Mouse (Mus musculus) hindbrain, embryonic 14.5 days (tissue): ENCODE measurements at regions not wholly inside any gene's neighbourhood (a gene's known extent, or its start where the extent isn't known, plus 50 kb on each side); places are given as distances from the start of the nearest gene placed in this dataset.

Source experiments
- ATAC-seq: fragments of 200-750 bp; cut with Nextera tagmentation; 2 replicates; pipeline ENCODE4 v1.8.0; 2017; ENCODE audit warnings: moderate number of reproducible peaks, mild to moderate bottlenecking, moderate TSS enrichment, moderate library complexity; ENCODE audit not compliant: low FRiP score
- DNase-seq: peaks from one replicate; pipeline ENCODE4 v3.0.0-alpha.2; 2015; ENCODE audit warnings: low spot score
- H3K27ac ChIP-seq: fragments of 300-500 bp; sonication (generic); 2 replicates; pipeline ENCODE4 v1.5.1; 2014; ENCODE audit warnings: mild to moderate bottlenecking, moderate library complexity
- H3K27me3 ChIP-seq: fragments of 300-500 bp; sonication (generic); 2 replicates; pipeline ENCODE4 v1.6.1; 2014; ENCODE audit warnings: mild to moderate bottlenecking, low read length, mixed read lengths; ENCODE audit not compliant: control insufficient read depth, insufficient read depth
- H3K36me3 ChIP-seq: fragments of 300-500 bp; sonication (generic); replicated peaks from 2 replicates; pipeline ENCODE4 v1.6.1; 2014; ENCODE audit not compliant: control insufficient read depth, insufficient read depth
- H3K4me1 ChIP-seq: fragments of 300-500 bp; sonication (generic); replicated peaks from 2 replicates; pipeline ENCODE4 v1.6.1; 2014; ENCODE audit warnings: antibody characterized with exemption, low read length, mixed read lengths; ENCODE audit not compliant: control insufficient read depth, insufficient read depth
- H3K4me2 ChIP-seq: fragments of 300-500 bp; sonication (generic); replicated peaks from 2 replicates; pipeline ENCODE4 v1.6.1; 2014; ENCODE audit warnings: mild to moderate bottlenecking, moderate library complexity
- H3K4me3 ChIP-seq: fragments of 300-500 bp; sonication (generic); replicated peaks from 2 replicates; pipeline ENCODE4 v1.5.1; 2014; ENCODE audit warnings: mild to moderate bottlenecking, low read length
- H3K9ac ChIP-seq: fragments of 300-500 bp; sonication (generic); 2 replicates; pipeline ENCODE4 v1.6.1; 2014
- H3K9me3 ChIP-seq: fragments of 300-500 bp; sonication (generic); 2 replicates; pipeline ENCODE4 v1.6.1; 2016; ENCODE audit warnings: low read length; ENCODE audit not compliant: control insufficient read depth
- WGBS: fragments of 180-500 bp; shearing (Covaris S2); extraction: QIAGEN DNeasy Blood & Tissue Kit; methylation state at CpG from one replicate; pipeline ENCODE4 v1.1.7; 2014; 5-methylcytosine and 5-hydroxymethylcytosine counted together

- Histone ChIP-seq H3K9ac (no peak overlapping the region), H3K4me1 (no peaks in the 10 kb centered on the region), H3K27me3 (no peaks in the 10 kb centered on the region), H3K9me3 (no peaks in the 10 kb centered on the region), H3K36me3 (no peaks in the 10 kb centered on the region), H3K27ac (no peak overlapping the region), H3K4me2 (no peak overlapping the region), H3K4me3 (no peak overlapping the region)
- no peak for ATAC-seq
- WGBS, result 47% methylated on average over 5 of the region's 5 CpGs
- no peak for DNase-seq
Observed at GRCm38 (mm10) chr3:54588198-54588597, 104.4 kb upstream of the Supt20 start.

- Histone ChIP-seq H3K4me3 (no peak overlapping the region), H3K36me3 (no peaks in the 10 kb centered on the region), H3K9me3 (no peaks in the 10 kb centered on the region), H3K4me1 (no peaks in the 10 kb centered on the region), H3K9ac (no peak overlapping the region), H3K27ac (no peak overlapping the region), H3K4me2 (no peak overlapping the region), H3K27me3 (no peaks in the 10 kb centered on the region)
- ATAC-seq (no peak), DNase-seq (no peak)
- 84% methylated on average over 9 of the region's 9 CpGs for WGBS
Observed at GRCm38 (mm10) chr3:54589976-54590375, 102.6 kb upstream of the Supt20 start.

GRCm38 (mm10) chr3:54591160-54591559 is 101.4 kb upstream of the Supt20 start:
- Histone ChIP-seq H3K4me1 (no peaks in the 10 kb centered on the region), H3K4me3 (no peak overlapping the region), H3K27me3 (no peaks in the 10 kb centered on the region), H3K9me3 (no peaks in the 10 kb centered on the region), H3K27ac (no peak overlapping the region), H3K36me3 (no peaks in the 10 kb centered on the region), H3K4me2 (no peak overlapping the region), H3K9ac (no peak overlapping the region)
- WGBS, result 64% methylated on average over 3 of the region's 3 CpGs
- ATAC-seq (no peak), DNase-seq (no peak)

GRCm38 (mm10) chr3:54592064-54592463 is 100.5 kb upstream of the Supt20 start:
- no peak overlapping the region for H3K4me3 ChIP-seq
- H3K9me3 ChIP-seq, result no peaks in the 10 kb centered on the region
- no peak for DNase-seq
- no peak for ATAC-seq
- no peak overlapping the region for H3K4me2 ChIP-seq
- WGBS, result 87% methylated on average over 2 of the region's 2 CpGs
- no peaks in the 10 kb centered on the region for H3K27me3 ChIP-seq
- no peaks in the 10 kb centered on the region for H3K4me1 ChIP-seq
- no peak overlapping the region for H3K27ac ChIP-seq
- H3K36me3 ChIP-seq, result no peaks in the 10 kb centered on the region
- no peak overlapping the region for H3K9ac ChIP-seq

- DNase-seq (no peak), ATAC-seq (no peak)
- no peak overlapping the region for H3K27ac ChIP-seq
- H3K4me2 ChIP-seq, result no peak overlapping the region
- H3K9ac ChIP-seq, result no peak overlapping the region
- WGBS, result 70% methylated on average over 14 of the region's 14 CpGs
- no peaks in the 10 kb centered on the region for H3K4me1 ChIP-seq
- no peaks in the 10 kb centered on the region for H3K27me3 ChIP-seq
- no peaks in the 10 kb centered on the region for H3K36me3 ChIP-seq
- H3K9me3 ChIP-seq, result no peaks in the 10 kb centered on the region
- H3K4me3 ChIP-seq, result no peak overlapping the region
Observed at GRCm38 (mm10) chr3:54592655-54593428, 99.8 kb upstream of the Supt20 start.

- 90% methylated on average over 3 of the region's 3 CpGs for whole genome bisulfite sequencing
- H3K36me3 ChIP-seq, result no peaks in the 10 kb centered on the region
- no peak overlapping the region for H3K9ac ChIP-seq
- no peak for ATAC-seq
- H3K9me3 ChIP-seq, result no peaks in the 10 kb centered on the region
- no peak overlapping the region for H3K4me2 ChIP-seq
- no peak overlapping the region for H3K4me3 ChIP-seq
- peaks cover 6% of the 10 kb centered on the region for H3K4me1 ChIP-seq
- no peak for DNase-seq
- H3K27ac ChIP-seq, result no peak overlapping the region
- no peaks in the 10 kb centered on the region for H3K27me3 ChIP-seq
Observed at GRCm38 (mm10) chr3:54595193-54595592, 97.4 kb upstream of the Supt20 start.

GRCm38 (mm10) chr3:54597326-54598274 is 95.0 kb upstream of the Supt20 start:
- no peak overlapping the region for H3K4me2 ChIP-seq
- peaks cover 5% of the 10 kb centered on the region; the same call in 1 of the 2 replicates for H3K9me3 ChIP-seq
- no peak overlapping the region for H3K9ac ChIP-seq
- H3K4me1 ChIP-seq, result peaks cover 6% of the 10 kb centered on the region
- no peak for DNase-seq
- H3K4me3 ChIP-seq, result no peak overlapping the region
- no peaks in the 10 kb centered on the region for H3K27me3 ChIP-seq
- no peak for ATAC-seq
- 76% methylated on average over 11 of the region's 11 CpGs for WGBS
- H3K36me3 ChIP-seq, result no peaks in the 10 kb centered on the region
- H3K27ac ChIP-seq, result no peak overlapping the region

- WGBS, result 28% methylated on average over 5 of the region's 5 CpGs
- ATAC-seq, result no peak
- DNase-seq, result no peak
- Histone ChIP-seq H3K4me2 (no peak overlapping the region), H3K27me3 (no peaks in the 10 kb centered on the region), H3K4me1 (peaks cover 6% of the 10 kb centered on the region), H3K36me3 (no peaks in the 10 kb centered on the region), H3K9ac (no peak overlapping the region), H3K4me3 (no peak overlapping the region), H3K27ac (no peak overlapping the region), H3K9me3 (peaks cover 5% of the 10 kb centered on the region; the same call in 1 of the 2 replicates)
Observed at GRCm38 (mm10) chr3:54598296-54598695, 94.3 kb upstream of the Supt20 start.

GRCm38 (mm10) chr3:54604705-54605379 is 87.8 kb upstream of the Supt20 start:
- DNase-seq (no peak), ATAC-seq (no peak)
- no peaks in the 10 kb centered on the region for H3K27me3 ChIP-seq
- H3K9ac ChIP-seq, result no peak overlapping the region
- H3K9me3 ChIP-seq, result peaks cover 5% of the 10 kb centered on the region; the same call in 1 of the 2 replicates
- H3K36me3 ChIP-seq, result no peaks in the 10 kb centered on the region
- no peaks in the 10 kb centered on the region for H3K4me1 ChIP-seq
- no peak overlapping the region for H3K27ac ChIP-seq
- no peak overlapping the region for H3K4me3 ChIP-seq
- no peak overlapping the region for H3K4me2 ChIP-seq
- 93% methylated on average over 4 of the region's 4 CpGs for WGBS
